Mouse (Mus musculus) kidney, adult 2 months (tissue): Measurements from ENCODE around the gene Kiss1r.

ENCODE experiments used
- CTCF ChIP-seq: fragments of 200-500 bp; conservative IDR thresholded peaks from 2 replicates; pipeline ENCODE4 v1.5.1; 2011; ENCODE audit warnings: low read depth, mild to moderate bottlenecking, control low read depth, low read length, moderate library complexity, mixed read lengths; ENCODE audit not compliant: insufficient read depth, insufficient read length
- POLR2A ChIP-seq: fragments of 200-500 bp; IDR thresholded peaks from one replicate; pipeline ENCODE4 v1.6.1; 2011; ENCODE audit warnings: low read depth, low read length, control low read depth

DNA sequence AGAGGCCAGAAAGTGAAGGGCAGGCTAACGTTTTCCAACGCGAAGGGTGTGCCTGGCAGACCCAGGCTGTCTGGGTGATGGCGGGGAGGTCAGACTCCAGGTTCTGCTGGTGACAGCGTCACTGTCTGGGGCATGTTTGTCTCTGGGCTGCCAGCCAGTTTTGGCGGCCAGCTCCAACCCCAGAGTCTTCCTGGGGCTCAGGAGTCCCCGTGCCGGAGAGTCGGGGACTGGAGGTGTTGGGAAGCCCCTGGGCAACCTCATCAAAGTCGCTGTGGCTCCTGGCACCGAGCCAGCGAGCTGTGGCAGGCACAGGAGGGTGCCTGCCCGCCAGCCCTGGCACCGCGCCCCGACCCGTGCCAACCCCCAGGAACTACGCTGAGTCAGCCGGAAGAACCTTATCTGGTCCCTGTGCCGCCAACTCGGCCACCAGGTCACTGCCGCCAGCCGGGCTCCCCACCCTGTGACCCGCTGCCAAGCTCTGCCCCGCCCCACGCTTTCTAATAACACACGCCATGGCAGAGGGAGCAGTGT is 20.2 kb downstream of the Kiss1r start:
- no peak for TF ChIP-seq CTCF
- TF ChIP-seq POLR2A: no peak
